Comparison of ENCODE assay signal across 9 mouse cellular contexts in the genomic region with DNA sequence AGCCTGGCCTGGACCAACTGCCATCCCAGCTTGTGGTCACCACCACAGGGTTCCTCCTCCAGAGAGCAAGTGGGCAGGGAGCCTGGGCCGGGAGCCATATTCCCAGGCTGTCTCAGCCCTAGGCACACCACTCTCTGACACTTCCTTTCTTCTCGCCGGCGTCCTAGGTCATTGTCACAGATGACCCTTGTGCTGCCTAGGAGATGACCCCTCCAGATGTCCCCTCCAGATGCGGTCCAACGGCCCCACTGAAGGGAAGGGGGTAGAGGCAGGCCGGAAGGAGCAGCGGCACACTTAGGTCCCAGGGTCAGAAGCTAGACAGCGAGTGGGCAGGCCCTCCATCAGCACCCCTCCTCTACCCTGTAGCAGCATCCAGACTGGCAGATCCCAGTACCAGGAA. TPM values are rescaled to one million over a fixed set of nuclear protein-coding genes. Genes with fewer than 3 reads are reported as not detected.
A peak's percentile ranks its signal among the peaks of the same experiment; 100 is the strongest.
DNase-seq lines count a peak whose midpoint lies in the region; ATAC-seq and TF ChIP-seq lines count a peak whose summit lies in the region.
"Had no signal": no experiment of that assay in that cellular context is flagged by ENCODE, and none has a peak within 500 bp of the region (broad histone marks: within the 10 kb centered on the region; RNA-seq: fewer than 3 reads in every experiment).

No protein-coding gene starts in this region.

- H3K9ac ChIP-seq in kidney, postnatal 0 days (ENCODE audit: low read depth, low read length) = no peak overlapping the region
- no peak overlapping the region for H3K9ac ChIP-seq in hindbrain, embryonic 12.5 days
- H3K9ac ChIP-seq: heart, embryonic 15.5 days; liver, embryonic 14.5 days had no signal

- H3K4me3 ChIP-seq in kidney, postnatal 0 days (replicated peaks; ENCODE audit: low read depth, low read length) = no peak overlapping the region
- no peak overlapping the region for H3K4me3 ChIP-seq in hindbrain, embryonic 12.5 days
- H3K4me3 ChIP-seq: heart, embryonic 15.5 days had no signal

- H3K9me3 ChIP-seq in kidney, postnatal 0 days (replicated peaks; ENCODE audit: low read length) = no peaks in the 10 kb centered on the region
- no peaks in the 10 kb centered on the region for H3K9me3 ChIP-seq in hindbrain, embryonic 12.5 days (replicated peaks)
- H3K9me3 ChIP-seq: heart, embryonic 15.5 days had no signal

- ATAC-seq in kidney, postnatal 0 days (replicated peaks; ENCODE audit: low FRiP score, low read depth) = peak; percentile 29; the same call in 1 of the 2 replicates
- no peak for ATAC-seq in hindbrain, embryonic 12.5 days (ENCODE audit: low FRiP score)

- no peak for TF ChIP-seq CTCF in kidney, postnatal 0 days (IDR thresholded peaks at IDR 0.05; ENCODE audit: low read depth)

- WGBS in kidney, postnatal 0 days = 39% methylated on average over 9 of the region's 9 CpGs
- WGBS in hindbrain, embryonic 12.5 days = 17% methylated on average over 9 of the region's 9 CpGs

- H3K27me3 ChIP-seq in kidney, postnatal 0 days (ENCODE audit: insufficient read depth, low read length) = no peaks in the 10 kb centered on the region
- H3K27me3 ChIP-seq in hindbrain, embryonic 12.5 days = no peaks in the 10 kb centered on the region
- H3K27me3 ChIP-seq: heart, embryonic 15.5 days had no signal

- no peak overlapping the region for H3K4me2 ChIP-seq in kidney, postnatal 0 days (ENCODE audit: low read length)
- no peak overlapping the region for H3K4me2 ChIP-seq in hindbrain, embryonic 12.5 days (replicated peaks)
- H3K4me2 ChIP-seq: heart, embryonic 15.5 days had no signal

- H3K4me1 ChIP-seq in kidney, postnatal 0 days (replicated peaks; ENCODE audit: insufficient read depth, low read length) = 0 out of 2 replicates have a peak, but pooled peaks cover 6% of the 10 kb centered on the region
- H3K4me1 ChIP-seq in hindbrain, embryonic 12.5 days = peaks cover 21% of the 10 kb centered on the region

- no peak for DNase-seq in kidney, postnatal 0 days (ENCODE audit: low spot score)
- DNase-seq in kidney, postnatal 25 days = no peak
- peak; percentile 37 for DNase-seq in embryo, embryonic 11 days
- DNase-seq in lung, postnatal 14 days = peak; percentile 24
- no peak for DNase-seq in left cerebral cortex, adult 8-10 months (ENCODE audit: low spot score in 2 of 2)
- DNase-seq in layer of hippocampus, postnatal 25 days (ENCODE audit: extremely low spot score in 1 of 2, low spot score in 1 of 2) = no peak

- H3K36me3 ChIP-seq in kidney, postnatal 0 days (ENCODE audit: insufficient read depth, low read length) = peaks cover 17% of the 10 kb centered on the region
- H3K36me3 ChIP-seq in hindbrain, embryonic 12.5 days = no peaks in the 10 kb centered on the region

- H3K27ac ChIP-seq in kidney, postnatal 0 days = peak overlapping the region; percentile 31; the same call in 1 of the 2 replicates
- 0 out of 2 replicates have a peak overlapping the region, but pooled peaks have one; percentile 35 for H3K27ac ChIP-seq in hindbrain, embryonic 12.5 days
- H3K27ac ChIP-seq: heart, embryonic 15.5 days; liver, embryonic 14.5 days had no signal

RNA-seq across cellular contexts. Expression of a gene that starts 13.0 kb away (rescaled TPM):
- polyA plus RNA-seq in kidney, postnatal 0 days (2015; fragmentation: Nextera tagmentation; extraction: Ambion mirVana) = 24.9 and 29.5 TPM in 2 replicates
- polyA plus RNA-seq in hindbrain, embryonic 12.5 days (2016; fragmentation: Nextera tagmentation; extraction: Ambion mirVana) = 24.7 and 28.3 TPM in 2 replicates
- 10 to 100 TPM; 29.4 to 31.2 (median 30.5) TPM for total RNA-seq in left cerebral cortex, adult 8-10 months (2022)
- total RNA-seq in layer of hippocampus, postnatal 25 days (2021) = 10 to 100 TPM; 22.6 to 27.1 TPM

RNA-seq across cellular contexts. Expression of a gene that starts 27.9 kb away (rescaled TPM):
- polyA plus RNA-seq in kidney, postnatal 0 days (2015; fragmentation: Nextera tagmentation; extraction: Ambion mirVana) = 645 and 750 TPM in 2 replicates
- polyA plus RNA-seq in hindbrain, embryonic 12.5 days (2016; fragmentation: Nextera tagmentation; extraction: Ambion mirVana) = 287 and 354 TPM in 2 replicates
- 100 to 1,000 TPM; 323 to 368 (median 355) TPM for total RNA-seq in left cerebral cortex, adult 8-10 months (2022)
- total RNA-seq in layer of hippocampus, postnatal 25 days (2021) = 100 to 1,000 TPM; 353 to 376 TPM

RNA-seq across cellular contexts. Expression of a gene that starts 50.3 kb away (rescaled TPM):
- 7.7 and 8.5 TPM in 2 replicates for polyA plus RNA-seq in kidney, postnatal 0 days (2015; fragmentation: Nextera tagmentation; extraction: Ambion mirVana)
- 7.0 and 7.7 TPM in 2 replicates for polyA plus RNA-seq in hindbrain, embryonic 12.5 days (2016; fragmentation: Nextera tagmentation; extraction: Ambion mirVana)
- 1 to 10 TPM; 2.3 to 4.0 (median 3.0) TPM for total RNA-seq in left cerebral cortex, adult 8-10 months (2022)
- total RNA-seq in layer of hippocampus, postnatal 25 days (2021) = 1 to 10 TPM; 2.2 to 4.0 TPM

Comparison
In these comparisons a context has a peak if more than half of its experiments do, and no peak if none do; other contexts are left out.
1. DNase-seq: peak in embryo, embryonic 11 days (single experiment) and lung, postnatal 14 days (single experiment); none in kidney, postnatal 0 days (single experiment), kidney, postnatal 25 days (0 of 2), left cerebral cortex, adult 8-10 months (0 of 2) and layer of hippocampus, postnatal 25 days (0 of 2).